Mouse (Mus musculus) CH12.LX (cell line): ENCODE results near the gene Lbr. TPM values are rescaled to one million over a fixed set of nuclear protein-coding genes. Genes with fewer than 3 reads are reported as not detected.

Experiments used
- DNase-seq: peaks from one replicate; pipeline ENCODE4 v3.0.0-alpha.2; 2013; ENCODE audit errors: extremely low read depth
- H3K27ac ChIP-seq: 2 replicates; pipeline ENCODE4 v1.5.1; 2012; ENCODE audit warnings: low read depth, mild to moderate bottlenecking, control low read depth, moderate library complexity; ENCODE audit not compliant: insufficient read depth
- H3K27me3 ChIP-seq: replicated peaks from 2 replicates; pipeline ENCODE3; 2012; ENCODE audit warnings: inconsistent platforms
- H3K36me3 ChIP-seq, 2 experiments: replicated peaks in 1 of 2; 2 replicates each; pipeline versions ENCODE3 to v1.6.1; 2012; ENCODE audit warnings: inconsistent platforms in 1 of 2, low read length in 1 of 2, mild to moderate bottlenecking in 1 of 2, mixed read lengths in 1 of 2, moderate library complexity in 1 of 2; ENCODE audit not compliant: control insufficient read depth in 1 of 2, insufficient read depth in 1 of 2
- H3K4me1 ChIP-seq, 2 experiments: 2 replicates each; pipeline ENCODE4 v1.6.1; 2012; ENCODE audit warnings: inconsistent platforms in 1 of 2, moderate library complexity in 1 of 2; ENCODE audit not compliant: insufficient read depth in 2 of 2, control insufficient read depth in 1 of 2
- H3K4me2 ChIP-seq: 2 replicates; pipeline ENCODE4 v1.6.1; 2012; ENCODE audit warnings: low read depth, mild to moderate bottlenecking, control low read depth; ENCODE audit not compliant: poor library complexity, insufficient read depth, severe bottlenecking
- H3K4me3 ChIP-seq, 3 experiments: fragments of 150-350 bp in 1 of 3; sonication (generic) in 1 of 3; replicated peaks in 1 of 3; 2 replicates each; pipeline versions ENCODE3 to v1.5.1; 2011 to 2012; ENCODE audit warnings: low read depth in 2 of 3, low read length in 2 of 3, mild to moderate bottlenecking in 2 of 3, moderate library complexity in 2 of 3, control low read depth in 1 of 3, improper control_type of control experiment in 1 of 3, inconsistent platforms in 1 of 3, mixed read lengths in 1 of 3; ENCODE audit not compliant: poor library complexity in 1 of 3
- H3K79me2 ChIP-seq: replicated peaks from 2 replicates; pipeline ENCODE4 v1.6.1; 2012; ENCODE audit warnings: mild to moderate bottlenecking, moderate library complexity; ENCODE audit not compliant: control insufficient read depth, poor library complexity, insufficient read depth, severe bottlenecking; ENCODE audit errors: extremely low read depth
- H3K9ac ChIP-seq: 2 replicates; pipeline ENCODE4 v1.6.1; 2012; ENCODE audit warnings: low read depth, mild to moderate bottlenecking, control low read depth, moderate library complexity; ENCODE audit not compliant: insufficient read depth
- H3K9me3 ChIP-seq: replicated peaks from 2 replicates; pipeline ENCODE3; 2012; ENCODE audit warnings: low read length, inconsistent platforms, mixed read lengths
- BHLHE40 ChIP-seq: IDR thresholded peaks from 2 replicates; pipeline ENCODE4 v1.6.1; 2011; ENCODE audit warnings: mild to moderate bottlenecking, low read depth, low read length, improper control_type of control experiment
- CTCF ChIP-seq, 2 experiments: IDR thresholded peaks in 1 of 2; conservative IDR thresholded peaks in 1 of 2; 2 replicates each; pipeline ENCODE4 v1.5.1; 2011 to 2012; ENCODE audit warnings: low read depth in 2 of 2, low read length in 2 of 2, improper control_type of control experiment in 1 of 2, inconsistent platforms in 1 of 2, mild to moderate bottlenecking in 1 of 2, moderate library complexity in 1 of 2
- E2F4 ChIP-seq: IDR thresholded peaks from 2 replicates; pipeline ENCODE4 v1.6.1; 2011; ENCODE audit warnings: low read depth, low read length, improper control_type of control experiment; ENCODE audit not compliant: insufficient replicate concordance
- ELF1 ChIP-seq: IDR thresholded peaks from 2 replicates; pipeline ENCODE4 v1.6.1; 2014; ENCODE audit warnings: low read depth, mild to moderate bottlenecking, inconsistent platforms, low read length, improper control_type of control experiment
- EP300 ChIP-seq: IDR thresholded peaks from 2 replicates; pipeline ENCODE4 v1.6.1; 2011; ENCODE audit warnings: low read length, improper control_type of control experiment
- ETS1 ChIP-seq: conservative IDR thresholded peaks from 2 replicates; pipeline ENCODE4 v1.6.1; 2012; ENCODE audit warnings: low read depth, mild to moderate bottlenecking, inconsistent platforms, low read length, improper control_type of control experiment, moderate library complexity
- GABPA ChIP-seq: IDR thresholded peaks from 2 replicates; pipeline ENCODE4 v1.6.1; 2012; ENCODE audit warnings: low read depth, low read length, improper control_type of control experiment, inconsistent platforms; ENCODE audit not compliant: insufficient replicate concordance
- HCFC1 ChIP-seq: IDR thresholded peaks from 2 replicates; pipeline ENCODE4 v1.6.1; 2012; ENCODE audit warnings: low read depth, mild to moderate bottlenecking, inconsistent platforms, low read length, improper control_type of control experiment
- IRF4 ChIP-seq: IDR thresholded peaks from 2 replicates; pipeline ENCODE4 v1.6.1; 2014; ENCODE audit warnings: low read depth, mild to moderate bottlenecking, inconsistent platforms, low read length, improper control_type of control experiment
- JUN ChIP-seq: IDR thresholded peaks from 2 replicates; pipeline ENCODE4 v1.6.1; 2011; ENCODE audit warnings: low read depth, mild to moderate bottlenecking, low read length, improper control_type of control experiment, moderate library complexity; ENCODE audit not compliant: insufficient read depth
- JUND ChIP-seq: conservative IDR thresholded peaks from 2 replicates; pipeline ENCODE4 v1.6.1; 2011; ENCODE audit warnings: low read depth, low read length, improper control_type of control experiment
- KAT2A ChIP-seq: IDR thresholded peaks from 2 replicates; pipeline ENCODE4 v1.6.1; 2012; ENCODE audit warnings: low read length, improper control_type of control experiment, inconsistent platforms; ENCODE audit not compliant: insufficient replicate concordance
- MAFK ChIP-seq: IDR thresholded peaks from 2 replicates; pipeline ENCODE4 v1.6.1; 2011; ENCODE audit warnings: low read length, improper control_type of control experiment; ENCODE audit not compliant: insufficient replicate concordance
- MAX ChIP-seq: IDR thresholded peaks from 2 replicates; pipeline ENCODE4 v1.6.1; 2011; ENCODE audit warnings: low read length, improper control_type of control experiment
- MAZ ChIP-seq: IDR thresholded peaks from 2 replicates; pipeline ENCODE4 v1.6.1; 2012; ENCODE audit warnings: low read depth, mild to moderate bottlenecking, inconsistent platforms, low read length, improper control_type of control experiment, moderate library complexity
- MXI1 ChIP-seq: IDR thresholded peaks from 2 replicates; pipeline ENCODE4 v1.6.1; 2011; ENCODE audit warnings: mild to moderate bottlenecking, low read depth, low read length, improper control_type of control experiment
- MYC ChIP-seq: IDR thresholded peaks from 2 replicates; pipeline ENCODE4 v1.6.1; 2011; ENCODE audit warnings: low read depth, mild to moderate bottlenecking, improper control_type of control experiment, low read length
- NELFE ChIP-seq: IDR thresholded peaks from 2 replicates; pipeline ENCODE4 v1.6.1; 2011; ENCODE audit warnings: low read depth, low read length, improper control_type of control experiment
- POLR2A ChIP-seq: IDR thresholded peaks from 2 replicates; pipeline ENCODE4 v1.6.1; 2011; ENCODE audit warnings: low read depth, mild to moderate bottlenecking, improper control_type of control experiment, low read length
- POLR2AphosphoS2 ChIP-seq: IDR thresholded peaks from 2 replicates; pipeline ENCODE4 v1.6.1; 2011; ENCODE audit warnings: low read depth, low read length, improper control_type of control experiment
- RAD21 ChIP-seq: IDR thresholded peaks from 2 replicates; pipeline ENCODE4 v1.6.1; 2011; ENCODE audit warnings: low read depth, mild to moderate bottlenecking, low read length, improper control_type of control experiment, moderate library complexity
- RCOR1 ChIP-seq: conservative IDR thresholded peaks from 2 replicates; pipeline ENCODE4 v1.6.1; 2012; ENCODE audit warnings: low read depth, mild to moderate bottlenecking, inconsistent platforms, low read length, improper control_type of control experiment
- SIN3A ChIP-seq: IDR thresholded peaks from 2 replicates; pipeline ENCODE4 v1.6.1; 2012; ENCODE audit warnings: low read length, improper control_type of control experiment, inconsistent platforms
- SMC3 ChIP-seq: IDR thresholded peaks from 2 replicates; pipeline ENCODE4 v1.6.1; 2011; ENCODE audit warnings: low read depth, low read length, improper control_type of control experiment
- TBP ChIP-seq: conservative IDR thresholded peaks from 2 replicates; pipeline ENCODE4 v1.6.1; 2011; ENCODE audit warnings: low read depth, low read length, improper control_type of control experiment
- TCF12 ChIP-seq: IDR thresholded peaks from 2 replicates; pipeline ENCODE4 v1.6.1; 2014; ENCODE audit warnings: low read depth, mild to moderate bottlenecking, inconsistent platforms, low read length, improper control_type of control experiment
- USF1 ChIP-seq: IDR thresholded peaks from 2 replicates; pipeline ENCODE4 v1.6.1; 2014; ENCODE audit warnings: low read depth, mild to moderate bottlenecking, inconsistent platforms, low read length, improper control_type of control experiment
- USF2 ChIP-seq: conservative IDR thresholded peaks from 2 replicates; pipeline ENCODE4 v1.6.1; 2011; ENCODE audit warnings: low read depth, low read length, improper control_type of control experiment
- ZC3H11A ChIP-seq: IDR thresholded peaks from 2 replicates; pipeline ENCODE4 v1.6.1; 2012; ENCODE audit warnings: low read depth, mild to moderate bottlenecking, inconsistent platforms, low read length, improper control_type of control experiment
- ZKSCAN1 ChIP-seq: IDR thresholded peaks from 2 replicates; pipeline ENCODE4 v1.6.1; 2012; ENCODE audit warnings: low read depth, inconsistent platforms, low read length, improper control_type of control experiment, borderline replicate concordance
- ZMIZ1 ChIP-seq: IDR thresholded peaks from 2 replicates; pipeline ENCODE4 v1.6.1; 2012; ENCODE audit warnings: low read depth, mild to moderate bottlenecking, inconsistent platforms, low read length, improper control_type of control experiment
- ZNF384 ChIP-seq: IDR thresholded peaks from 2 replicates; pipeline ENCODE4 v1.6.1; 2012; ENCODE audit warnings: low read depth, low read length, improper control_type of control experiment, inconsistent platforms
- dilution Hi-C: fragments of 300-500 bp; cut with MboI; formaldehyde crosslinking; loops from 2 replicates; pipeline ENCODE4 v1.14.3; 2020; ENCODE audit warnings: low sequenced_read_pairs; ENCODE audit not compliant: extremely low pct_unique_long_range_greater_than_20kb, extremely low pct_ligation_motif_present
- in situ Hi-C: fragments of 300-500 bp; cut with MboI; formaldehyde crosslinking; loops from 3 replicates; pipeline ENCODE4 v1.14.3; 2019; ENCODE audit warnings: low sequenced_read_pairs, low pct_ligation_motif_present, low pct_unique_long_range_greater_than_20kb, mixed read lengths
- polyA plus RNA-seq: library from polyadenylated mRNA; unstranded; fragments of >175 nt; gene quantifications from 2 replicates; pipeline ENCODE4 v1.2.1, GENCODE M21; 2012; ENCODE audit warnings: low read depth; ENCODE audit not compliant: insufficient read length
- total RNA-seq, 2 experiments: library from RNA; depleted of rRNA; stranded (reverse); fragments of 300-350 nt in 1 of 2; fragments of >200 nt in 1 of 2; gene quantifications; 2 replicates each; pipeline ENCODE4 v1.2.3; 2012 to 2014

The Lbr gene
- total and polyA plus RNA-seq, 3 experiments: 78.4 to 142 (median 113) TPM

DNA sequence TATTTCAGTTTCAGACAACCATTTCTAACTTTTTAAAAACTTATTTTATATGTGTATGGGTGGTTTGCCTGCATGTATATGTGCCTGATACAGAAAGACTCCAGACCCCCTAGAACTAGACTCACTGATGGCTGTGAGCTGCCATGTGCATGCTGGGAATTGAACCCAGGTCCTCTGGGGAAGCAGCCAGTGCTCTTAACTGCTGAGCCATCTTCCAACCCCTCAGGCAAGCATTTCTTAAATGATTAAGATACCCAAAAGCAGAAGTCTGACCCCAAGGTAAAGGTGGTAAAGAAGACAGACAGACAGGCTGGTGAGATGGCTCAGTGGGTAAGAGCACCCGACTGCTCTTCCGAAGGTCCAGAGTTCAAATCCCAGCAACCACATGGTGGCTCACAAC, 12.0 kb upstream of the Lbr start:
- dilution Hi-C loops (no loop called here), in situ Hi-C loops (no loop called here)
- Histone ChIP-seq H3K27ac (no peak overlapping the region), H3K27me3 (no peaks in the 10 kb centered on the region), H3K4me1 (peaks cover 0 to 34% of the 10 kb centered on the region in 2 experiments; a peak in 2 of 4 replicates), H3K9ac (no peak overlapping the region), H3K4me3 (no peak overlapping the region), H3K9me3 (peaks cover 8% of the 10 kb centered on the region), H3K4me2 (no peak overlapping the region), H3K79me2 (no peaks in the 10 kb centered on the region), H3K36me3 (no peaks in the 10 kb centered on the region)
- TF ChIP-seq GABPA: no peak
- 0 out of 2 replicates have a peak, but pooled peaks have one; percentile 43 for TF ChIP-seq TBP
- DNase-seq: no peak

DNA sequence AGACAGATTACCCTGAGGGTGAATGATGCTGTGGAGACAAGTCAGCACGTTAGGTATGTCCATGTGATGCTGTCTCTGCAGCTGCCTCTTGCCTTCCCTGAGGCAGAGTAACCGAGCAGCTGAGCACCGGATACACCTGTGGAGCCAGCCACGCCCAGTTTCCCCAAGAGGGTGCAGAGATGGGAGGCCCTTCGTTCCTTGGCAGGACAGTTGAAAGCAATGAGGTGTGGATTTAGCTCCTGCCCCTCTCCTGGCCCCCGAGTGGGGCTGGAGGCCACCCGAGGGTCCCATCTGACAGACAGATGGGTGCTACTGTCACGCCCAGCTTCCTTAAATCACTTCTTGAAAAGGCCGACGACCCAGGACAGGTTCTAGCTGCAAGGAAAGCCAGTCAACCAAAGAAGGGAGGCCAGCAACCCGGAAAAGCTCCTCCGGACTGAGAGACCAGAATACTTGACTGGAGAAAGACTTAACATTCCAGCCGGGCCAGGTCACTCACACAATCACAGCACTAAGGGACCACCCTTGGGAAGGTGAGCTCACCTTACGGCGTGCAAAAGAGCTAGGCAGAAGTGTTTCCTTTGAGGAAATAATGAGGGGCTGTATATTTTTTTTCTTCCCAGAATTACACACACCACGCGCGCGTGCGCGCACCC, 10.4 kb upstream of the Lbr start:
- Histone ChIP-seq H3K27ac (peak overlapping the region; percentile 85), H3K9ac (peak overlapping the region; percentile 64)
- TF ChIP-seq ETS1: peak; percentile 91
- no peak for TF ChIP-seq JUN
- TF ChIP-seq TBP: peak; percentile 48; the same call in 1 of the 2 replicates
- peak; percentile 72 for TF ChIP-seq ELF1
- peak; percentile 78 for TF ChIP-seq BHLHE40
- peak; percentile 80 for TF ChIP-seq SIN3A
- TF ChIP-seq ZNF384: peak; percentile 19; the same call in 1 of the 2 replicates
- peak; percentile 61; the same call in 1 of the 2 replicates for TF ChIP-seq POLR2A
- no peak for TF ChIP-seq SMC3
- TF ChIP-seq KAT2A: no peak
- TF ChIP-seq ZKSCAN1: no peak
- no peak for TF ChIP-seq USF2
- TF ChIP-seq MYC: peak; percentile 76
- 0 out of 2 replicates have a peak, but pooled peaks have one; percentile 3 for TF ChIP-seq MAFK
- TF ChIP-seq RAD21: no peak
- peak; percentile 99 for TF ChIP-seq TCF12
- TF ChIP-seq POLR2AphosphoS2: no peak
- TF ChIP-seq MXI1: peak; percentile 62
- no peak for TF ChIP-seq HCFC1
- no peak for TF ChIP-seq ZC3H11A
- peak; percentile 14; the same call in 1 of the 2 replicates for TF ChIP-seq MAZ
- no peak for TF ChIP-seq E2F4
- peak; percentile 88 for TF ChIP-seq EP300
- no peak for TF ChIP-seq ZMIZ1
- no peak for TF ChIP-seq RCOR1
- TF ChIP-seq JUND: no peak
- peak; percentile 82 for TF ChIP-seq MAX
- peak; percentile 25; the same call in 1 of the 2 replicates for TF ChIP-seq USF1
- TF ChIP-seq IRF4: peak; percentile 77; the same call in 1 of the 2 replicates
- TF ChIP-seq NELFE: no peak; the same call in 1 of the 2 replicates
- TF ChIP-seq CTCF (conservative IDR thresholded peaks at IDR 0.05 in 1 of 2, IDR thresholded peaks at IDR 0.05 in 1 of 2; ENCODE audit: low read depth in 2 of 2, low read length in 2 of 2): no peak
- no peak for TF ChIP-seq GABPA

More for the DNA sequence above, 10.4 kb upstream of the Lbr start:
- dilution Hi-C loops: no loop called here
- DNase-seq: peak; percentile 91
- in situ Hi-C loops: no loop called here
- no peaks in the 10 kb centered on the region for H3K27me3 ChIP-seq
- H3K4me2 ChIP-seq: peak overlapping the region; percentile 74
- peaks cover 8% of the 10 kb centered on the region for H3K9me3 ChIP-seq
- no peaks in the 10 kb centered on the region for H3K36me3 ChIP-seq
- peak overlapping the region; percentile 14 to 48 (median 39) for H3K4me3 ChIP-seq
- H3K79me2 ChIP-seq: no peaks in the 10 kb centered on the region
- peaks cover 0 to 31% of the 10 kb centered on the region in 2 experiments; a peak in 2 of 4 replicates for H3K4me1 ChIP-seq
